Mouse (Mus musculus): ENCODE data around the gene Cct8. TPM values are rescaled to one million over a fixed set of nuclear protein-coding genes. Genes with fewer than 3 reads are reported as not detected.
A peak's percentile ranks its signal among the peaks of the same experiment; 100 is the strongest.

The Cct8 gene
- polyA plus RNA-seq, 1 experiment, result 133 TPM

DNA sequence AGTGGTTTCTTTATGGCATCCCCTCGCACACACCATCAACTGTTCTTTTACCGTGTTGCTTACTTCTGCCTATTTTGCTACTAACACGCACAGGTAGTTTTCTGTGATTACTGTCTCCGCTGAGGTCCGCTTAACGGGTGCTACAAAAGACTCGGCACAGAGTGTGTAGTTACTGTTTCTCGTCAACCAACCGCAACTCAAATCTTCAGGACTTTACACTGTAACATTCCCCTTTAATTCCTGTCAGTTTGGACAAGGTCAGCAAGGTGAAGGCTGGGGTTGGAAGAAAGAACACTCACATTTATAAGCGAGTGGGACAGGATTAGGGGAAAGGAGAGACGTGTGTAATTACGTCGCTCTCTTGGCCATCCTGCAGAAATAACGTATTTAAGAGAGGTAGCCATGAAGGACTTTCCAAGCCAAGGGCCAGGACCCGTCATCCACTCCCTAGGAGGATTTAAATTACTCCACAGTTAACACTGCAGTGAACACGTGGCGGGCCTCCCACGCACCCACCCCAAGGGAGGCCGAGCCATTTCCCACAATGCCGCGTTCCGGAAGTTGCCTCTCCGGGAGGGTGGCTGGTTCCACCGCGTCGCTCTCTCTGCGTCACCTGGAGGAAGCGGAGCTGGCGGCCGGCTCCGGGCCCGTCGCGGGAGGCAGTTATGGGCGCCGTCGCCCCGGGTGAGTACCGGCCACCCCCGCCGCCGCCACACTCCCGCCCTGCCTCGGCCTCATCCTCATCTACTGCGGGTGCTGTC is 41.1 kb downstream of the Cct8 start, which contains the start of gene Usp16:
Gene Usp16, plus strand, starts transcription at position 285 of the 761 bp plus-strand sequence.
- no peaks in the 10 kb centered on the region for H3K27me3 ChIP-seq (ENCODE audit: control insufficient read depth, insufficient read depth, insufficient read length)
- H3K4me3 ChIP-seq, result peak within 1 kb of the TSS; percentile 79
- peak within 1 kb of the TSS; percentile 66 for H3K4me2 ChIP-seq (ENCODE audit: low read depth)
- H3K79me2 ChIP-seq (ENCODE audit: control insufficient read depth, insufficient read depth), result peaks cover 46% of the 10 kb centered on the region
- H3ac ChIP-seq (ENCODE audit: control insufficient read depth, insufficient read length), result peak within 1 kb of the TSS; percentile 51
- TF ChIP-seq POLR2A (IDR thresholded peaks at IDR 0.05; ENCODE audit: insufficient read length, low read depth), result peak; percentile 75
- TF ChIP-seq MAX (IDR thresholded peaks at IDR 0.05; ENCODE audit: low read depth), result peak; percentile 78
- peak; percentile 71 for TF ChIP-seq POLR2AphosphoS2 (IDR thresholded peaks at IDR 0.05; ENCODE audit: insufficient read length, low read depth)
- no peak for TF ChIP-seq REST (IDR thresholded peaks at IDR 0.05; ENCODE audit: insufficient read depth, insufficient read length)
- TF ChIP-seq E2F4 (IDR thresholded peaks at IDR 0.05; ENCODE audit: insufficient read depth), result no peak
- TF ChIP-seq MYOG (IDR thresholded peaks at IDR 0.05; ENCODE audit: control insufficient read depth in 1 of 3, insufficient read depth in 1 of 3, insufficient read length in 2 of 3, low read depth in 2 of 3), result no peak
- TF ChIP-seq MYOD1 (IDR thresholded peaks at IDR 0.05; ENCODE audit: control insufficient read depth in 1 of 3, insufficient read length in 2 of 3, low read depth in 2 of 3), result peak in 1 of 3 experiments; percentile 24
- no peak for TF ChIP-seq CEBPB (IDR thresholded peaks at IDR 0.05; ENCODE audit: insufficient read depth, poor library complexity, severe bottlenecking)
- TF ChIP-seq TCF12 (IDR thresholded peaks at IDR 0.05; ENCODE audit: insufficient read depth, poor library complexity, severe bottlenecking), result no peak
- TF ChIP-seq TCF3 (IDR thresholded peaks at IDR 0.05; ENCODE audit: insufficient read length, low read depth), result no peak
- TF ChIP-seq USF1 (IDR thresholded peaks at IDR 0.05; ENCODE audit: low read depth), result peak; percentile 76
- peak; percentile 20 for TF ChIP-seq SRF (IDR thresholded peaks at IDR 0.05; ENCODE audit: control insufficient read depth, insufficient read length, low read depth)
- H3K36me3 ChIP-seq (ENCODE audit: control insufficient read depth, insufficient read depth), result no peaks in the 10 kb centered on the region

- no peaks in the 10 kb centered on the region for H3K36me3 ChIP-seq (ENCODE audit: control insufficient read depth, insufficient read depth)
- peaks cover 32% of the 10 kb centered on the region for H3K79me2 ChIP-seq (ENCODE audit: control insufficient read depth, insufficient read depth)
- H3K4me3 ChIP-seq, result no peak overlapping the region
- no peak for TF ChIP-seq USF1 (IDR thresholded peaks at IDR 0.05; ENCODE audit: low read depth)
- TF ChIP-seq CEBPB (IDR thresholded peaks at IDR 0.05; ENCODE audit: insufficient read depth, poor library complexity, severe bottlenecking), result no peak
- no peak for TF ChIP-seq MAX (IDR thresholded peaks at IDR 0.05; ENCODE audit: low read depth)
- TF ChIP-seq MYOD1 (IDR thresholded peaks at IDR 0.05; ENCODE audit: control insufficient read depth in 1 of 3, insufficient read length in 2 of 3, low read depth in 2 of 3), result no peak
- no peak for TF ChIP-seq POLR2A (IDR thresholded peaks at IDR 0.05; ENCODE audit: insufficient read length, low read depth)
- TF ChIP-seq TCF12 (IDR thresholded peaks at IDR 0.05; ENCODE audit: insufficient read depth, poor library complexity, severe bottlenecking), result no peak
- no peak for TF ChIP-seq SRF (IDR thresholded peaks at IDR 0.05; ENCODE audit: control insufficient read depth, insufficient read length, low read depth)
- no peak for TF ChIP-seq POLR2AphosphoS2 (IDR thresholded peaks at IDR 0.05; ENCODE audit: insufficient read length, low read depth)
- no peak for TF ChIP-seq E2F4 (IDR thresholded peaks at IDR 0.05; ENCODE audit: insufficient read depth)
- TF ChIP-seq TCF3 (IDR thresholded peaks at IDR 0.05; ENCODE audit: insufficient read length, low read depth), result no peak
- TF ChIP-seq MYOG (IDR thresholded peaks at IDR 0.05; ENCODE audit: control insufficient read depth in 1 of 3, insufficient read depth in 1 of 3, insufficient read length in 2 of 3, low read depth in 2 of 3), result no peak
- TF ChIP-seq REST (IDR thresholded peaks at IDR 0.05; ENCODE audit: insufficient read depth, insufficient read length), result no peak
- H3K27me3 ChIP-seq (ENCODE audit: control insufficient read depth, insufficient read depth, insufficient read length), result no peaks in the 10 kb centered on the region
- H3K4me2 ChIP-seq (ENCODE audit: low read depth), result no peak overlapping the region
- H3ac ChIP-seq (ENCODE audit: control insufficient read depth, insufficient read length), result no peak overlapping the region
Measured at GRCm38 (mm10) chr16:87453226-87453625, 42.4 kb downstream of the Cct8 start.

DNA sequence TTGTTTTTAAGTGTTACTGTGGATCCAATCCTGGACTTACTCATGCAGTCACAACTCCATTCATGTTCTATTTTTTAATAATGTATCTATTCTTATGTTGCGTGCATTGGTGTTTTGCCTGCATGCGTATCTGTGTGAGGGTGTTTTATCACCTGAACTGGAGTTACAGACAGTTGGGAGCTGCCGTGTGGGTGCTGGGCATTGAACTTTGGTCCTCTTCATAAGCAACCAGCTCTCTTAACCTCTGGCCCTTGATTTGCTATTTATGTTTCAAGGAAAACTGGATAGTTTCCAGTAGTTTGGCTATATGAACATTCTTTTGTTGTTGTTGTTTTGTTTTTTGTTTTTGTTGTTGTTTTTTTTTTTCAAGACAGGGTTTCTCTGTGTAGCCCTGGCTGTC is 50.1 kb downstream of the Cct8 start:
- Histone ChIP-seq H3K4me3 (no peak overlapping the region), H3K4me2 (ENCODE audit: low read depth) (no peak overlapping the region), H3K79me2 (ENCODE audit: control insufficient read depth, insufficient read depth) (no peaks in the 10 kb centered on the region), H3ac (ENCODE audit: control insufficient read depth, insufficient read length) (no peak overlapping the region), H3K36me3 (ENCODE audit: control insufficient read depth, insufficient read depth) (no peaks in the 10 kb centered on the region), H3K27me3 (ENCODE audit: control insufficient read depth, insufficient read depth, insufficient read length) (no peaks in the 10 kb centered on the region)
- TF ChIP-seq SRF (IDR thresholded peaks at IDR 0.05; ENCODE audit: control insufficient read depth, insufficient read length, low read depth) (no peak), CEBPB (IDR thresholded peaks at IDR 0.05; ENCODE audit: insufficient read depth, poor library complexity, severe bottlenecking) (no peak), MAX (IDR thresholded peaks at IDR 0.05; ENCODE audit: low read depth) (no peak), POLR2A (IDR thresholded peaks at IDR 0.05; ENCODE audit: insufficient read length, low read depth) (no peak), E2F4 (IDR thresholded peaks at IDR 0.05; ENCODE audit: insufficient read depth) (no peak), USF1 (IDR thresholded peaks at IDR 0.05; ENCODE audit: low read depth) (no peak), REST (IDR thresholded peaks at IDR 0.05; ENCODE audit: insufficient read depth, insufficient read length) (no peak), POLR2AphosphoS2 (IDR thresholded peaks at IDR 0.05; ENCODE audit: insufficient read length, low read depth) (no peak), TCF3 (IDR thresholded peaks at IDR 0.05; ENCODE audit: insufficient read length, low read depth) (no peak), TCF12 (IDR thresholded peaks at IDR 0.05; ENCODE audit: insufficient read depth, poor library complexity, severe bottlenecking) (no peak), MYOG (IDR thresholded peaks at IDR 0.05; ENCODE audit: control insufficient read depth in 1 of 3, insufficient read depth in 1 of 3, insufficient read length in 2 of 3, low read depth in 2 of 3) (no peak)

DNA sequence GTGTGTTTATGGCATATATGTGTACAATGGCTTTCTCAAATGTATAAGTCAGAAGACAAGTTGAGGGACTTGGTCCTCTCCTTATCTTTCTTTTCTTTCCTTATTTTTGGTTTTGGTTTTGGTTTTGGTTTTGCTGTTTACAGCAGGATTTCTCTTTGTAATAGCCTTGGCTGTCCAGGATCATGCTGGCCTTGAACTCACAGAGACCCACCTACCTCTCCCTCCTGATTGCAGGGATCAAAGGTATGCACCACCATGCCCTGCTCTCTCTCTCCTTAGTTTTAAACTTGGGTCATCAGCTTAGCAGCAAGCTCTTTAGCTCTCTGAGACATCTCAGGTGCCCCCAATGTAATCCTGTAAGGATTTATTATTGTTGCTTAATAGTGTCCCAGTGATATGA is 50.6 kb downstream of the Cct8 start:
- TF ChIP-seq TCF12 (IDR thresholded peaks at IDR 0.05; ENCODE audit: insufficient read depth, poor library complexity, severe bottlenecking) (no peak), TCF3 (IDR thresholded peaks at IDR 0.05; ENCODE audit: insufficient read length, low read depth) (no peak), E2F4 (IDR thresholded peaks at IDR 0.05; ENCODE audit: insufficient read depth) (no peak)
- Histone ChIP-seq H3K36me3 (ENCODE audit: control insufficient read depth, insufficient read depth) (no peaks in the 10 kb centered on the region), H3K4me3 (no peak overlapping the region), H3K4me2 (ENCODE audit: low read depth) (no peak overlapping the region), H3ac (ENCODE audit: control insufficient read depth, insufficient read length) (no peak overlapping the region), H3K79me2 (ENCODE audit: control insufficient read depth, insufficient read depth) (no peaks in the 10 kb centered on the region), H3K27me3 (ENCODE audit: control insufficient read depth, insufficient read depth, insufficient read length) (no peaks in the 10 kb centered on the region)
